Mouse (Mus musculus) cortical plate, adult 2 months (tissue): ENCODE data around the gene Acan. TPM values are rescaled to one million over a fixed set of nuclear protein-coding genes. Genes with fewer than 3 reads are reported as not detected.
A peak's percentile ranks its signal among the peaks of the same experiment; 100 is the strongest.

Experiments used
- H3K27ac ChIP-seq: fragments of 200-500 bp; 2 replicates; pipeline ENCODE4 v1.5.1; 2012; ENCODE audit warnings: low read length, control low read depth, inconsistent platforms; ENCODE audit not compliant: insufficient read depth
- H3K4me1 ChIP-seq: fragments of 200-500 bp; 2 replicates; pipeline ENCODE4 v1.6.1; 2011; ENCODE audit warnings: low read length; ENCODE audit not compliant: control insufficient read depth, insufficient read depth
- H3K4me3 ChIP-seq: fragments of 200-500 bp; 2 replicates; pipeline ENCODE4 v1.5.1; 2011; ENCODE audit warnings: mild to moderate bottlenecking, low read length, control low read depth; ENCODE audit not compliant: insufficient read depth
- CTCF ChIP-seq: fragments of 200-500 bp; IDR thresholded peaks from 2 replicates; pipeline ENCODE4 v1.5.1; 2011; ENCODE audit warnings: mild to moderate bottlenecking, control low read depth, low read length; ENCODE audit not compliant: insufficient read depth; ENCODE audit errors: extremely low read depth
- POLR2A ChIP-seq: fragments of 200-500 bp; IDR thresholded peaks from 2 replicates; pipeline ENCODE4 v1.6.1; 2011; ENCODE audit warnings: mild to moderate bottlenecking, low read length, control low read depth; ENCODE audit not compliant: insufficient read depth; ENCODE audit errors: extremely low read depth
- polyA plus RNA-seq: library from polyadenylated mRNA; depleted of rRNA; stranded (reverse); fragments of >200 nt; gene quantifications from 2 replicates; pipeline ENCODE4 v1.2.3, GENCODE M21; 2012; rRNA removed

The Acan gene
- polyA plus RNA-seq: 1.7 and 1.8 TPM in 2 replicates

DNA sequence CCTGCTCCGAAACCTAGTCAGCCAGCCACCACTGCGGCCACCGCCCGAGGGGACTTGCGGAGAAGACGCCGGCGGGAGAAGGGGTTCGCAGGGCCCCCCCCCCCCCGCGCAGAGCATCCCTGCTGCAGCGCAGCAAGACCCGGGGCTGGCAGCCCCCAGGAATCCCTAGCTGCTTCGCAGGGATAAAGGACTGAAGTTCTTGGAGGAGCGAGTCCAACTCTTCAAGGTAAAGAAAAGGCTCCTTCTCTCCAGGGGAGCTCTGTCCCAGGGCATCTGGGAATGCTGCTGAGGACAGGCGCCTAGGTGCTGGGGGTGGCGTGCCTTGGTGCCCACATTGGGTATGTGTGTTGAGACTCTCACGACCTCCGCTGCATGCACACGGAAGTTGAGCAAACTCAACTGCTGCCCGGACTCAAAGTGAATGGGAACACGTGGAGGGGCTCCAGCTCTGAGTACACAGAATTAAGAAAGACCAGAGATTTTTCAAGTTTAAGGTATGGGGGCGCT is at the start of gene Acan:
Gene Acan, plus strand, starts transcription at position 101 of the 507 bp plus-strand sequence.
- Histone ChIP-seq H3K27ac (no peak within 1 kb of the TSS), H3K4me3 (peak within 1 kb of the TSS; percentile 34)
- TF ChIP-seq POLR2A (no peak), CTCF (no peak)

DNA sequence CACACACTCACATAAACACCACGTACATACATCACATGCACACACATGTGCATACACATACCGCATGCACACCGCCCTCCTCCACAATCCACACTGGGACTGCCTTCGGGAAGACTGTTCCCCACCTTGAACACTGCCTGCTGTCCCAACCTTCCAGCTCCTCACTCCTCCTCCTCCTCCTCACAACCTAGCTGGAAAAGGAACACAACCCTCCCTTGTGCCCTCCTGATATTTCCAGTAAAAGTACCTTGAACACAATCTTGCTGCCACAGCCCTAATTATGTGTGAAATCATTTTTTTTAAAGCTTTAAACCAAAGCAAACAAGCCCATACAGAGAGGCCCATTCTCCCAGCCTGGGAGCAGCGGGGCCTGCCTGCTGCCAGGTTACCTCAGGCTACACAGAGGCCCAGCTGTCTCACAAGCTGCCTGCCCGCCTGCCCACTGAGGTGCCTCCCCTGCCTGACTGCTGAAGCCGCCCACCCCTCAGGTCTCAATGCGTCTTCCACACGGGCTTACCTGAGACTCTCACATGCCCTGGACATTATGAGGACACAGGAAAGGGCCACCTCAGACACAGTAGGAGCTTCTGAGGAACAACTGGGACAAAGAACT is 31.9 kb upstream of the Acan start:
- TF ChIP-seq CTCF: no peak
- TF ChIP-seq POLR2A: no peak
- no peak overlapping the region for H3K4me3 ChIP-seq
- no peak overlapping the region for H3K27ac ChIP-seq
- H3K4me1 ChIP-seq: peaks cover 3% of the 10 kb centered on the region; the same call in 1 of the 2 replicates

More for the DNA sequence above, at the start of gene Acan:
- no peaks in the 10 kb centered on the region; the same call in 1 of the 2 replicates for H3K4me1 ChIP-seq

DNA sequence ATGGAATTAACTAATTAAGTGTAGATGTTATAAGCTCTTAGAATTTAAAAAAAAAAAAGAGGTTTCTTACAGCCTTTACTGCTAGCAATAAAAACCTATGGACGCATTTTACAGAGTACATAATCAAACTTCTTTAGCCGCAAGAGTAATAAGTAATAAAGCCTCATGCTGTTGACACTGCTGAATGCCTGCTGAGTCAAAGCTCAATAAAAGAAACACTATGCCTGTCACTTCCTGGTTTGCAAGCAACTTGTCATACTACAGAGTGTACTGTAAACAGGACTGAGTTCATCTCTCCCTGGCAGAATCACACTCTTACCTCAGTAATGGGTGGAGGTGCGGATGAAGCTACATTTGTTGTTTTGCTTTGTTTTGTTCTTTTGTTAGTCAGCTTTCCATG is 24.1 kb upstream of the Acan start:
- H3K27ac ChIP-seq: no peak overlapping the region
- TF ChIP-seq CTCF (no peak), POLR2A (no peak)
- H3K4me3 ChIP-seq: no peak overlapping the region
- no peaks in the 10 kb centered on the region for H3K4me1 ChIP-seq

- Histone ChIP-seq H3K4me3 (no peak overlapping the region), H3K27ac (no peak overlapping the region), H3K4me1 (no peaks in the 10 kb centered on the region)
- TF ChIP-seq CTCF (no peak), POLR2A (no peak)
These were observed 19.5 kb upstream of the Acan start for GRCm38 (mm10) chr7:79033745-79034144.

DNA sequence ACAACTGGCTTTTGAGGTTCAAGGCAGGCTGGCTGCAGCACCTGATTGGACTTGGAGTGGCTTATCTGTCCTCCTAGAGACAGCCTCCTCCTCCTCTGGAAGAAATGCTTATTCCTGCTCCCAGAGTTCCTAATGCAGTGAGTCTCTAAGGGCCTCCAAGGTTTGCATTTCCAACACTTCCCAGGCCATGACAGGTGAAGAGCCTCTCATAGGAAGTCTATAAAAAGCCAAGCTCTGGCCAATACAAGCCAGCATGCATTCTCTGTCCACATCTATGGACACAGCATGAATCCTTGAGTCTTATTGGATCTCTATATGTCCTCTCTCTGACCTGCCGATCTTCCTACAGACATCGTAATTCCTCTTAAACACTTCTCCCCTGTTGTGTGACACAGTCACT is 18.8 kb upstream of the Acan start:
- Histone ChIP-seq H3K4me1 (no peaks in the 10 kb centered on the region), H3K4me3 (no peak overlapping the region), H3K27ac (no peak overlapping the region)
- TF ChIP-seq CTCF (no peak), POLR2A (no peak)

GRCm38 (mm10) chr7:79052081-79052480 is 1.2 kb upstream of the Acan start:
- H3K4me3 ChIP-seq: no peak overlapping the region
- H3K27ac ChIP-seq: no peak overlapping the region
- no peaks in the 10 kb centered on the region; the same call in 1 of the 2 replicates for H3K4me1 ChIP-seq
- TF ChIP-seq POLR2A: no peak
- TF ChIP-seq CTCF: no peak

GRCm38 (mm10) chr7:79052521-79053382 is 531 bp upstream of the Acan start:
- Histone ChIP-seq H3K27ac (no peak overlapping the region), H3K4me3 (peak overlapping the region; percentile 34), H3K4me1 (no peaks in the 10 kb centered on the region; the same call in 1 of the 2 replicates)
- no peak for TF ChIP-seq CTCF
- TF ChIP-seq POLR2A: no peak

DNA sequence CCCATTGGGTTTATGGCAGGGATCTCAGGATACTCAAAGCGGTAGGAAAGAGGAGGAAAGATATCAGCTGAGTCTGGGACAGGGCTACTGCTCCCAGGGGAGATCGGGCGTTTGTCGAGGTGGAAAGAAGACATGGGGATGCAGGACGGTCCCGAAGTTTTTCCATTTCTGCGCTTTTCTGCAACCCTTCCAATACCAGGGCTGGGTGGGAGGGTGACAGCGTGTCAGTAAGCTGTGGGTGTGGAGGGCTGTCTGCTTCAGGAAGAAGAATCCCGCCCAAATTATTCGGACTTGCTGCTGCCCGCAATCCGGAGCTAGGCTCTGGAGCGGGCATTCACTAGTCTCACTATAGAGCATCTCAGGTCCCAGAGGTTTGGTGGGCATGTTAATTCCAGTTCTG is 828 bp downstream of the Acan start:
- no peak for TF ChIP-seq CTCF
- TF ChIP-seq POLR2A: no peak
- no peak overlapping the region for H3K4me3 ChIP-seq
- no peaks in the 10 kb centered on the region; the same call in 1 of the 2 replicates for H3K4me1 ChIP-seq
- no peak overlapping the region for H3K27ac ChIP-seq

DNA sequence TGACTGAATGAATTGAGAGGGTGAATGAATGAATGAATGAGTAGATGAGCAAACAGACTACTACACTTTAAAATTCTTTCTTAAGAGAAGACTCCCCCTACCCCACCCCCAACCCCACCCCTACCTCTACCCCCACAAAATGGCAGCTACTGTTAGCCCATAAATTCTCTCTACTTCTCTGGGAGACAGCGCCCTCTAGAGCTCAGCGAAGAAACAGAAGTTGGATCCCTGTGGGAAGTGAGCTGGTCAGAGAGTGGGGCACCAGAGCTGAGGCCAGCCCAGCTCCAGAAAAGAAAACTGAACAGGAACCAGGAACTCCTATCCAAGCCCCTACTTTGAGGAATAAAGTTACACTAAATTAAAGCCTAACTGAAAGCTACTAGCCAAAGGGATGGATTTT is 5.3 kb downstream of the Acan start:
- TF ChIP-seq CTCF (peak; percentile 21; the same call in 1 of the 2 replicates), POLR2A (no peak)
- no peak overlapping the region for H3K4me3 ChIP-seq
- H3K4me1 ChIP-seq: no peaks in the 10 kb centered on the region; the same call in 1 of the 2 replicates
- H3K27ac ChIP-seq: no peak overlapping the region
